Mouse (Mus musculus) bone marrow, adult 2 months (tissue): Measurements from ENCODE around the gene Pdia6.

Experiments used
- CTCF ChIP-seq: fragments of 200-500 bp; IDR thresholded peaks from 2 replicates; pipeline ENCODE4 v1.5.1; 2011; ENCODE audit warnings: low read length, control low read depth; ENCODE audit not compliant: control insufficient read depth, insufficient read depth
- POLR2A ChIP-seq: fragments of 200-500 bp; IDR thresholded peaks from 2 replicates; pipeline ENCODE4 v1.6.1; 2011; ENCODE audit warnings: low read depth, mild to moderate bottlenecking, control low read depth, low read length, borderline replicate concordance; ENCODE audit not compliant: control insufficient read depth

DNA sequence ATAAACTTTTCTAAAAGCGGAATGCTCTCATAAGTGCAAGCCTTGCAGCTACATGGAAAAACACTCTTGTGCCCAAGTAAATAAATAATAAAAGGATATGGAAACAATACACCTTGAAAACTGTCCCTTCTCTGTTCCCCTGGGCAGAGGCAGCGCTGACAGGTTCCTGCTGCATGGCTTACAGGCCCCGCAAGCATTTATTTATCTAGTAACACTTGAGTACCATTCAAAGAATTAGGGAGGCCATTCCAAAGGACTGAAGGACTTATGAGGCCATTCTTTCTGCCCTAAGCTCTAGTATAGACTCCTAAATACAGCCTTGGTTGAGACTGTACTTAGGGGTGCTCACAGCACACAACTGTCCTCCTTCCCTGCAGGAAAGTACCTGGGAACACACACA lies 52.1 kb downstream of the Pdia6 start:
- no peak for TF ChIP-seq CTCF
- no peak for TF ChIP-seq POLR2A
